Mouse (Mus musculus) stomach, embryonic 14.5 days (tissue): ENCODE measurements at regions not wholly inside any gene's neighbourhood (a gene's known extent, or its start where the extent isn't known, plus 50 kb on each side); places are given as distances from the start of the nearest gene placed in this dataset.

ENCODE experiments used
- ATAC-seq: fragments of 200-750 bp; cut with Nextera tagmentation; 2 replicates; pipeline ENCODE4 v1.8.0; 2017; ENCODE audit warnings: low read depth, moderate TSS enrichment; ENCODE audit not compliant: insufficient number of reproducible peaks, insufficient read depth, low FRiP score
- H3K27ac ChIP-seq: fragments of 300-500 bp; sonication (generic); 2 replicates; pipeline ENCODE4 v1.5.1; 2014; ENCODE audit warnings: mild to moderate bottlenecking, low read length, moderate library complexity, mixed read lengths
- H3K27me3 ChIP-seq: fragments of 300-500 bp; sonication (generic); 2 replicates; pipeline ENCODE4 v1.6.1; 2014; ENCODE audit warnings: low read length, control low read depth, mixed read lengths; ENCODE audit not compliant: control insufficient read depth, insufficient read depth
- H3K36me3 ChIP-seq: fragments of 300-500 bp; sonication (generic); 2 replicates; pipeline ENCODE4 v1.6.1; 2014; ENCODE audit warnings: mild to moderate bottlenecking, control low read depth, low read length, moderate library complexity, mixed read lengths; ENCODE audit not compliant: control insufficient read depth, insufficient read depth
- H3K4me1 ChIP-seq: fragments of 300-500 bp; sonication (generic); 2 replicates; pipeline ENCODE4 v1.6.1; 2014; ENCODE audit warnings: low read length, control low read depth, mixed read lengths; ENCODE audit not compliant: control insufficient read depth, insufficient read depth
- H3K4me2 ChIP-seq: fragments of 300-500 bp; sonication (generic); replicated peaks from 2 replicates; pipeline ENCODE4 v1.6.1; 2014; ENCODE audit warnings: low read depth, low read length, control low read depth
- H3K4me3 ChIP-seq: fragments of 300-500 bp; sonication (generic); 2 replicates; pipeline ENCODE4 v1.5.1; 2014; ENCODE audit warnings: low read depth, low read length, control low read depth
- H3K9ac ChIP-seq: fragments of 300-500 bp; sonication (generic); replicated peaks from 2 replicates; pipeline ENCODE4 v1.6.1; 2014; ENCODE audit warnings: low read depth, mild to moderate bottlenecking, control low read depth, low read length, moderate library complexity, mixed read lengths
- H3K9me3 ChIP-seq: fragments of 300-500 bp; sonication (generic); 2 replicates; pipeline ENCODE4 v1.6.1; 2016; ENCODE audit warnings: low read depth, low read length, control low read depth; ENCODE audit not compliant: control insufficient read depth
- WGBS: fragments of 180-500 bp; shearing (Covaris S2); extraction: QIAGEN DNeasy Blood & Tissue Kit; methylation state at CpG from one replicate; pipeline ENCODE4 v1.1.7; 2014; 5-methylcytosine and 5-hydroxymethylcytosine counted together

DNA sequence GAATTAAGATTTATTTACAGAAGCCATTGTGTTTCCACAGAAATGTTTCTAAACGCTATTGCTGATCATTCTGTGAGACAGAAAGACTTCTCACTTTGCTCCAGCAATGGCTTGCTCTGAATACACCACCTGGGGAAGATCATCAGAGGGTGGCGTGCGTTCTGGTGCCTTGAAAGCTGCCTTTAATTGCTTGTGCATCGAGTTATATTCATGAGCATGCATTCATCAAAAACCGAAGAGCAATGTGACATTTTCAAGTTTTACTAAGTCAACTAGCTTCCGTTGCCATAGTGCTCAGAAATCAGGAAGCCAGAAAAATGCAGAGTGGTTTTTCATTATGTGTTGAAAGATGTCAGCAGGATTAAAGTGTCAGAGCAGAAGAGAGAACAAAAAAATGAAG is 85.0 kb upstream of the Pcdh18 start:
- peaks cover 3% of the 10 kb centered on the region; the same call in 1 of the 2 replicates for H3K4me1 ChIP-seq
- H3K9ac ChIP-seq, result no peak overlapping the region
- no peaks in the 10 kb centered on the region for H3K27me3 ChIP-seq
- no peak overlapping the region for H3K4me3 ChIP-seq
- no peaks in the 10 kb centered on the region for H3K36me3 ChIP-seq
- ATAC-seq, result no peak
- H3K27ac ChIP-seq, result no peak overlapping the region
- WGBS, result 32% methylated on average over 6 of the region's 6 CpGs
- H3K4me2 ChIP-seq, result no peak overlapping the region
- H3K9me3 ChIP-seq, result no peaks in the 10 kb centered on the region

DNA sequence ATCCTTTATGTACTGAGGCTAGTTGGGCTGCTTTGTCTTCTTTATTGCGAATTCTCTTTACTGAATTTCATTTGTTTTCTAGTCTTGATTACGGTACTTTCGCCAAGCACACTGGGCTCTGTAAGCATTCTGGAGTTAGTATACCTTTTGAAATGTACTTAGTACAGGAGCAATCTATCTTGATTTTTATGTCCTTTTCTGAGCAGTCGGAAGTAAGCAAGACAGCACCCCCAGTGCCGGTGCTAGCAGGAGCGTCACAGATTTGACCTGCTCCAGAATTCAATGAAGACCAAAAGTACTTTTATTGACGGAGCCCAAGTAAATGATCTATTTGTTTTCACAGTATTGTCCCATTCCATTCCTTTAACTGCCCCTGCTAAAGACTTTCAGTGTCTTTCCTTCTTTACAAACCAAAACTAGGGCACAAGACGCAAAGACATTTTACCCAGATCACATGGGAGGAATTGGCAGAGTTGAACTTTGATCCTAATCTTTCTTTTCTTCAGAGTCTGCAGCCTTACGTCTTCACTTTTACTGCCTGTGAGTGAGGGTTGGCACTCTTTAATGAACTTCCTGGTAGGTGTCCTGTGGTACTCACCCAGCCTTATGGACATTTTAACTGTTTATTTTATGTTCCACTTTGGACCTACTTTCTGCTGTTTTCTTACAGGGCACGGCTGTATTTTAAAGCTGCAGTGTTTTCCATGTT is 83.5 kb upstream of the Pcdh18 start:
- Histone ChIP-seq H3K27ac (no peak overlapping the region), H3K36me3 (no peaks in the 10 kb centered on the region), H3K9me3 (no peaks in the 10 kb centered on the region), H3K9ac (no peak overlapping the region), H3K4me2 (no peak overlapping the region), H3K4me3 (no peak overlapping the region), H3K27me3 (no peaks in the 10 kb centered on the region), H3K4me1 (peaks cover 3% of the 10 kb centered on the region; the same call in 1 of the 2 replicates)
- WGBS, result 68% methylated on average over 10 of the region's 10 CpGs
- no peak for ATAC-seq

- no peaks in the 10 kb centered on the region for H3K4me1 ChIP-seq
- no peak overlapping the region for H3K9ac ChIP-seq
- no peak for ATAC-seq
- no peaks in the 10 kb centered on the region for H3K9me3 ChIP-seq
- H3K36me3 ChIP-seq, result no peaks in the 10 kb centered on the region
- H3K4me2 ChIP-seq, result no peak overlapping the region
- WGBS, result 65% methylated on average over 5 of the region's 5 CpGs
- no peak overlapping the region for H3K27ac ChIP-seq
- no peak overlapping the region for H3K4me3 ChIP-seq
- no peaks in the 10 kb centered on the region for H3K27me3 ChIP-seq
Measured at GRCm38 (mm10) chr3:49814401-49814800, 57.3 kb upstream of the Pcdh18 start.

- Histone ChIP-seq H3K4me1 (0 out of 2 replicates have a peak, but pooled peaks cover 12% of the 10 kb centered on the region), H3K27ac (peak overlapping the region; percentile 34; the same call in 1 of the 2 replicates), H3K4me3 (no peak overlapping the region), H3K9me3 (no peaks in the 10 kb centered on the region; the same call in 1 of the 2 replicates), H3K4me2 (no peak overlapping the region), H3K9ac (no peak overlapping the region), H3K27me3 (no peaks in the 10 kb centered on the region), H3K36me3 (no peaks in the 10 kb centered on the region)
- no peak for ATAC-seq
- 28% methylated on average over 5 of the region's 5 CpGs for WGBS
Measured at GRCm38 (mm10) chr3:49807721-49808120, 50.6 kb upstream of the Pcdh18 start.

GRCm38 (mm10) chr3:49807280-49807679 is 50.2 kb upstream of the Pcdh18 start:
- no peaks in the 10 kb centered on the region; the same call in 1 of the 2 replicates for H3K9me3 ChIP-seq
- H3K4me1 ChIP-seq, result 0 out of 2 replicates have a peak, but pooled peaks cover 12% of the 10 kb centered on the region
- no peak overlapping the region for H3K4me2 ChIP-seq
- H3K27ac ChIP-seq, result peak overlapping the region; percentile 34; the same call in 1 of the 2 replicates
- no peak overlapping the region for H3K9ac ChIP-seq
- ATAC-seq, result no peak
- H3K27me3 ChIP-seq, result no peaks in the 10 kb centered on the region
- no peak overlapping the region for H3K4me3 ChIP-seq
- WGBS, result 24% methylated on average over 1 of the region's 1 CpGs
- H3K36me3 ChIP-seq, result no peaks in the 10 kb centered on the region
